Mouse (Mus musculus) neutrophil, adult 5-6 weeks (primary cell): Measurements from ENCODE around the gene Gm21987. TPM values are rescaled to one million over a fixed set of nuclear protein-coding genes. Genes with fewer than 3 reads are reported as not detected.

Source experiments
- ATAC-seq: fragments of 151-379, 151-347 bp; 2 replicates; pipeline ENCODE4 v1.8.0; 2017; ENCODE audit warnings: mild to moderate bottlenecking, moderate TSS enrichment; ENCODE audit not compliant: insufficient number of reproducible peaks, poor library complexity, low FRiP score, severe bottlenecking; ENCODE audit errors: extremely low read depth
- total RNA-seq: library from RNA; stranded (forward); fragments of 200-1000 nt; gene quantifications from 2 replicates; pipeline ENCODE4 v1.2.3, GENCODE M21; 2017

The Gm21987 gene
- total RNA-seq, 1 experiment from 2014 or later: not detected

DNA sequence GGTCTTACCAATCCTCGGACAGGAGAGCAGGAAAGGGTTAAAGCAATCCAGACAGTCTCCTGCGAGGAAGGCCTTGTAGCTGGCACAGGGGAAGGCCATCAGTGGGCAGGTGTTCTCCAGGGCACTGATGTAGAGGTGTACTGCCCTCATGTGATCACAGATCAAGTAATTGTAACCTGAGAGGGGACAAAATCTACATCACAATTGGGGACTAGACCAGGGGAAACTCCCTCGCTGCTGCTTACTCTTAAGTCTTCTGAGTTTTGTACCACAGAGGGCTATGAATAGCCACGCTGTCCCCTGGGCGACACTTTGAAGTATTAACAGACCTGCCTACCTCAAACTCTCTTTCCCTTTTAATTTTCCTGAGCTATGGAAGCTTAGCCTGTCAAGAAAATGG, 60.7 kb downstream of the Gm21987 start:
- no peak for ATAC-seq

DNA sequence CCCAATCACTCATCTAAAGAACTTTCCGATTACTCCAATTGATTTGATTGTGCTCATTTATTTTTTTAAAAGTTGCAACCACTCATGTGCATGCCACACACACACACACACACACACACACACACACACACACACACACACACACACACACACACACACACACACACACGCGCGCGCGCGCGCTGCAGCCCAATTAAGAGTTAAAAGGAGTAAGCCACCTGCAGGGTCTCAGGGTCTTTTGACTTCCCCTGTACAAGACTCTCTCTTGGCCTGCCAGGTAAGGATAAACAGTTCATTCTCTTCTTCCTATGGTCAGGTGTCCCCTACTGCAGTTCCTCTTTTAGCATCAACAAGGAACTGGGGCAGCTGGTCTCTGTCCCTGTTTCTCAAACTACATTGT, 61.6 kb downstream of the Gm21987 start:
- no peak for ATAC-seq

Other genes with a start within 250 kb of the Gm21987 start
- gene Nr1i2, start 52.2 kb upstream of the Gm21987 start, total RNA-seq: not detected in 2 replicates
- gene Maats1, start 4.9 kb upstream of the Gm21987 start, total RNA-seq: 0.25 TPM in 1 of 2 replicates, not detected in the other
- gene Cox17, start within 50 bp of the Gm21987 start, total RNA-seq: 317 and 339 TPM in 2 replicates
- 0.35 and 1.4 TPM in 2 replicates for gene Popdc2, start 15.2 kb downstream of the Gm21987 start, total RNA-seq
- 0.47 TPM in 1 of 2 replicates, not detected in the other for gene Pla1a, start 86.1 kb downstream of the Gm21987 start, total RNA-seq
- gene Adprh, start 105.7 kb downstream of the Gm21987 start, total RNA-seq: 26.4 and 33.0 TPM in 2 replicates
- 16.6 and 18.4 TPM in 2 replicates for gene Cd80, start 108.5 kb downstream of the Gm21987 start, total RNA-seq
- gene Timmdc1, start 175.6 kb downstream of the Gm21987 start, total RNA-seq: 17.3 and 18.0 TPM in 2 replicates
- 16.6 and 18.5 TPM in 2 replicates for gene Poglut1, start 203.2 kb downstream of the Gm21987 start, total RNA-seq
- 39.5 and 46.3 TPM in 2 replicates for gene Tmem39a, start 211.7 kb downstream of the Gm21987 start, total RNA-seq